Mouse (Mus musculus): Measurements from ENCODE around the gene BC147527. TPM values are rescaled to one million over a fixed set of nuclear protein-coding genes. Genes with fewer than 3 reads are reported as not detected.

Gene BC147527
- 1 to 10 TPM; 2.3 to 3.2 TPM for total RNA-seq (2023)

DNA sequence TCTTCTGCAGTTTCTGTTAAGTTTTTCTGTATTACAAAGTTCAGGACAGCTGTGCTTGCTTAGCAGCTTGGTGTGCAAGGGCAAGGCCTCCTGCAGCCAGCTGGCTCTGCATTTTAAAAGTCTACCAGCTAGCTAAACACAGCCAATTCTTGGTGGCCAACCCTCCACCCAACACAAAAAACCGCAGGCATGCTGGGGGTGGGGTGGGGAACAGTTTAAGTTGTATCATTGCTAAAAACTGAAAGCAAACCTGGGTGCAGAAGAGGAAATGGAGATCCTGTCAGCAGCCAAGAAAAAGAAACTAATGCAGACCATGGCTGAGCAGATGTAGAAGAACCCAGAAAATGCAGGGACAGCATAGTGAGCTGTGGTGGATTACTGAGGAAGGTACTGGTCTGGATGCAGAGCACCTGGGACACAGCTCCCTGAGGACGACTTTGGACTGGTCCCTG, at the start of gene BC147527:
Gene BC147527 (plus strand): TSS at position 402 of the 452 bp plus-strand sequence.

DNA sequence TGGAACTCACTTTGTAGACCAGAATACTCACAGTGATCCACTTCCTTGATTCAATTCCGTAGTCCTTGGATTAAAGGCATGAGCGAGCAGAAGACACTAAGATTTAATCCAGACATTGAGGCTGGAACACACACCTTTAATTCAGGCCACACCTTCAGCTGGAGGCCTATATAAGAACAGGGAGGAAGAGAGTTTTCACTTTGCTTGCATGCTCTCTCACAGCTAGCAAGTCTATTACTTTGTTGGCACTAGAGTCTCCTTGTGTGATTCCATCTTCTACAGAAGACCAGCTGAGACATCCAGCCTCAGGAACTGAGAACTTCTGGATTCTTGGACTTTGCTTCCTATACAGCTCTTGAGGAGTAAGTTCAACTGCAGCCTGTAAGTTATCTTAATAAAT, 37.3 kb upstream of the BC147527 start, which contains the start of gene AF067061:
Gene AF067061 (plus strand): TSS at position 245 of the 400 bp plus-strand sequence.

DNA sequence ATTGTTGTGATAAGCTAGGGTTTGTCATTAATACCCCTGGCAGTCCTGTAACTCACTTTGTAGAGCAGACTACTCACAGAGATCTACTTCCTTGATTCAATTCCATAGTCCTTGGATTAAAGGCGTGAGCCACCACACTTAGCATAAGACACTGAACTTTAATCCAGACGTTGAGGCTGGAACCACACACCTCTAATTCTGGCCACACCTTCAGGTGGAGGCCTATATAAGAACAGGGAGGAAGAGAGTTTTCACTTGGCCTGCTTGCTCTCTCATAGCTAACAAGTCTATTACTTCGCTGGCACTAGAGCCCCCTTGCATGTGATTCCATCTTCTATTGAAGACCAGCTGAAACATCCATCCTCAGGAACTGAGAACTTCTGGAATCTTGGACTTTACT, 16.4 kb downstream of the BC147527 start, which contains the start of gene Tcstv3:
Gene Tcstv3 (plus strand): TSS at position 301 of the 400 bp plus-strand sequence.

Other genes with a start within 250 kb of the BC147527 start
- gene Gm21188, start 248.2 kb upstream of the BC147527 start, total RNA-seq (2023) = 10 to 100 TPM; 68.5 to 74.3 TPM
- not detected for gene Gm20767, start 160.1 kb upstream of the BC147527 start, total RNA-seq (2023)
- gene Gm21818, start 128.0 kb upstream of the BC147527 start, total RNA-seq (2023) = not detected
- not detected for gene Gm21762, start 84.4 kb upstream of the BC147527 start, total RNA-seq (2023)
- not detected for gene Gm21731, start 61.3 kb upstream of the BC147527 start, total RNA-seq (2023)
- not detected for gene AF067061, start 37.3 kb upstream of the BC147527 start, total RNA-seq (2023)
- not detected for gene Tcstv3, start 16.5 kb downstream of the BC147527 start, total RNA-seq (2023)